Mouse (Mus musculus): Measurements from ENCODE around the gene Itpk1. TPM values are rescaled to one million over a fixed set of nuclear protein-coding genes. Genes with fewer than 3 reads are reported as not detected.

The Itpk1 gene
- polyA plus RNA-seq, 1 experiment from 2014 or later = 26.1 TPM

DNA sequence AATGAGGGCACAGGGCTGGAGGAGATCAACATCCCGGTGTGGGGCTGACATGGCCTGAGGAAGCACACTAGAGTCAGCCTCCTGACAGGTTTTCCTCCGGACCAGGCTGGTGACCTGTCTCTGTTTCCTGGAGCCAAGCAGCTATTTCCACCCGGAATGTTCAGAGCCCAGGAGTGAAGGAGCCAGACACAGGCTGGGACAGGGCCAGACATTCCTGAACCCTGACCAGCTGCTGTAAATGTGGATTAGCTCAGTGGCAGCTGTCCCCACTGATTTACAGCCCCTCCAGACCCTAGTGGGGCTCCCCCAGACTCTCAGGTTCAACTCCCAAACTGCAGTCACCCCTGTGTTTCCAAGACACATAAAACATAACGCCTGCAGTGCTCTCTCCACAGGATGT lies 107.3 kb downstream of the Itpk1 start:
- DNase-seq (ENCODE audit: low spot score) (no peak), ATAC-seq (ENCODE audit: insufficient read depth, low FRiP score, low TSS enrichment) (no peak)
- Histone ChIP-seq H3K27me3 (ENCODE audit: control insufficient read depth, insufficient read depth, low read length) (no peaks in the 10 kb centered on the region), H3K4me1 (ENCODE audit: control insufficient read depth, insufficient read depth, low read length) (peaks cover 11% of the 10 kb centered on the region), H3K27ac (ENCODE audit: low read depth, low read length) (no peak overlapping the region), H3K4me3 (ENCODE audit: low read depth, low read length) (no peak overlapping the region), H3K9ac (ENCODE audit: low read length) (no peak overlapping the region), H3K9me3 (ENCODE audit: control insufficient read depth, low read length) (no peaks in the 10 kb centered on the region), H3K36me3 (ENCODE audit: control insufficient read depth, insufficient read depth, low read length) (no peaks in the 10 kb centered on the region), H3K4me2 (ENCODE audit: low read depth) (no peak overlapping the region)
- WGBS = 53% methylated on average over 4 of the region's 4 CpGs

DNA sequence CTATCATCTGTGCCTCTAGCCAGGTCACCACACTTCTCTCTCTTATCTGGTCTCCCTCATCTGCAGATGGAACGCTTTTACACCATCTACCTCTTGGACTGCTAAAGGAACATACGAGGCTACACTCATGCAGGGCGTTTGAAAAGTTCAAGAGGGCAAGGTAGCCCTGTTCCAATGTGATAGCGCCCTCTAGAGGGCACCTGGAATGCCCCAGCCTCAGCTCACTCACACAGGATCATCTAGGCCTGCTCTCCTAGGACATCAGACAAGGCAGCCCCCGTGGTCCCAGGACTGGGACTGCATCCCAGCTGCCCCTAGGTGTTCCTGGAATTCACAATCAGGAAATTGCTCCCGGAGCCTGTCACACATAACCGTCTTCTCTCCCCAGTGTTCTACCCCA lies 108.3 kb downstream of the Itpk1 start:
- no peaks in the 10 kb centered on the region for H3K27me3 ChIP-seq (ENCODE audit: control insufficient read depth, insufficient read depth, low read length)
- peaks cover 4% of the 10 kb centered on the region for H3K4me1 ChIP-seq (ENCODE audit: control insufficient read depth, insufficient read depth, low read length)
- 76% methylated on average over 7 of the region's 7 CpGs for WGBS
- no peaks in the 10 kb centered on the region for H3K9me3 ChIP-seq (ENCODE audit: control insufficient read depth, low read length)
- no peak overlapping the region for H3K4me3 ChIP-seq (ENCODE audit: low read depth, low read length)
- H3K36me3 ChIP-seq (ENCODE audit: control insufficient read depth, insufficient read depth, low read length) = no peaks in the 10 kb centered on the region
- DNase-seq (ENCODE audit: low spot score) = no peak
- H3K4me2 ChIP-seq (ENCODE audit: low read depth) = no peak overlapping the region
- H3K9ac ChIP-seq (ENCODE audit: low read length) = no peak overlapping the region
- no peak for ATAC-seq (ENCODE audit: insufficient read depth, low FRiP score, low TSS enrichment)
- no peak overlapping the region for H3K27ac ChIP-seq (ENCODE audit: low read depth, low read length)

DNA sequence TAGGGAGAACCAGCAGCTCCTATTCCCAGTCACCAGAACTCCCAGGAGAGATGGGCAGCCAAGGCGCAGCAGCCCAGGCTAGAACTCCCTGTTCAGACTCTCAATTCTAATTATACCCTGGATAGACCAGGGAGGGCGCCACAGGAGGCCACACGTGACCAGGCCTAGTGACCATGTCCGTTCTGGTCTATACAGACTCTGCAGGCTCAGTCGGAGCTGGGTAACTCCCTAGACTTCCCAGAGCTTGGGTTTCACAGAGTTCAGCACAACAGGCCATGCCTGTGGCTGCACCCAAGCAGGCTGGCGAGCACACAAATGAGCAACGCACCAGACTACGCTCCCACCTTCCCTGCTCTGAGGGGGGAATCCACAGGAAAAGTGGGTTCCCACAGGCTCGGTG lies 110.1 kb downstream of the Itpk1 start:
- ATAC-seq (ENCODE audit: insufficient read depth, low FRiP score, low TSS enrichment) = no peak
- Histone ChIP-seq H3K4me3 (ENCODE audit: low read depth, low read length) (no peak overlapping the region), H3K27ac (ENCODE audit: low read depth, low read length) (no peak overlapping the region), H3K9me3 (ENCODE audit: control insufficient read depth, low read length) (no peaks in the 10 kb centered on the region), H3K36me3 (ENCODE audit: control insufficient read depth, insufficient read depth, low read length) (no peaks in the 10 kb centered on the region), H3K9ac (ENCODE audit: low read length) (no peak overlapping the region), H3K4me1 (ENCODE audit: control insufficient read depth, insufficient read depth, low read length) (no peaks in the 10 kb centered on the region; the same call in 1 of the 2 replicates), H3K4me2 (ENCODE audit: low read depth) (no peak overlapping the region), H3K27me3 (ENCODE audit: control insufficient read depth, insufficient read depth, low read length) (no peaks in the 10 kb centered on the region)
- WGBS = 75% methylated on average over 9 of the region's 9 CpGs
- DNase-seq (ENCODE audit: low spot score) = no peak

DNA sequence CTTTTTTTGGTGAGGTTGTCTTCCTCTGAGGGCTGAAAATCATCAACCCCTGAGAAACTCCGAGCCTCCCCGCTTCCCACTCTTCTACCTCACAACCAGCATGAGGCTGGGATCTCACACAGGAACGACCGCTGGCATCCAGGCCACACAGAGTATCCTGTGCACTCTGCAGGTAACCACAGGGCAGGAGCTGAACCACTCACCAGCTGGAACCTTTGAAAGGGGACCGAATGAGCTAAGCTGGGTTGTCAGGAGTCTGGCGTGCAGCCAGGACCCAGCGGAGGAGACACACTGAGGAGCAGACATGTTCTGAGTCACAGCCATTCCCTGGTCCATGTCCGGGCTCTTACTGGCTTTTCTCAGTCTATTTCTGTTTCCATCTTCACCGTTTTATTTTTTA lies 111.0 kb downstream of the Itpk1 start:
- 81% methylated on average over 9 of the region's 9 CpGs for WGBS
- H3K9ac ChIP-seq (ENCODE audit: low read length) = no peak overlapping the region
- no peak overlapping the region for H3K4me2 ChIP-seq (ENCODE audit: low read depth)
- H3K4me3 ChIP-seq (ENCODE audit: low read depth, low read length) = no peak overlapping the region
- no peaks in the 10 kb centered on the region for H3K9me3 ChIP-seq (ENCODE audit: control insufficient read depth, low read length)
- DNase-seq (ENCODE audit: low spot score) (no peak), ATAC-seq (ENCODE audit: insufficient read depth, low FRiP score, low TSS enrichment) (no peak)
- no peaks in the 10 kb centered on the region for H3K27me3 ChIP-seq (ENCODE audit: control insufficient read depth, insufficient read depth, low read length)
- H3K36me3 ChIP-seq (ENCODE audit: control insufficient read depth, insufficient read depth, low read length) = no peaks in the 10 kb centered on the region
- H3K27ac ChIP-seq (ENCODE audit: low read depth, low read length) = no peak overlapping the region
- H3K4me1 ChIP-seq (ENCODE audit: control insufficient read depth, insufficient read depth, low read length) = no peaks in the 10 kb centered on the region; the same call in 1 of the 2 replicates

DNA sequence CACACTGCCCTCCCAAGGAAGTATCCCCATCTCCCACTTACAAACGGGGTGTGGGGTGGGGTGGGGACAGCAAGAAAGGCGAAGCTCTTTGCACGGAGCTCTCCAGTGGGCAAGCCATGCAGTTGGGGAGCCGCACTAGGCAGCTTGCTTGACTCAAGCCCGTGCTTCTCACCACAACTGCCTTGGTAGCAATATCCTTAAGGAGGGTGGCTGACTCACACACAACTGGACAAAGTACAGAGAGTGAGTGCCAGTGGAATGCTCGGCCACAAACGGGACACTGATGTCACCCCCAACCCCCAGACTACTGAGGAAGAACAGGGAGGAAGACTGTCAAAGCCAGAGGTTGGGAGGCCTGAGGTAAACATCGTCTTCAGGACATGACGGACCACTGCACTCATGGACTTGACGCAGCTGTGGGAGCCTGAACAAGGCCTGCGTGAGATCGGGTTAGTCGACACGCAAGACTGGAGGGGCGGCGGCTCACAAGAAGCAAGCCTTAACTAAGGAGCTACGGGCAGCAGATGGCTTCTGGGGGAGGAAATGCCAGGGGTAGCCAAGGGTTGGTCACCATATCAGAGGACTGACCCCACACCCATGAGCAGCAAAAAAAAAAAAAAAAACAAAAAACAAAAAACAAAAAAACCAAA lies 113.9 kb downstream of the Itpk1 start:
- Histone ChIP-seq H3K4me1 (ENCODE audit: control insufficient read depth, insufficient read depth, low read length) (no peaks in the 10 kb centered on the region), H3K36me3 (ENCODE audit: control insufficient read depth, insufficient read depth, low read length) (no peaks in the 10 kb centered on the region), H3K4me2 (ENCODE audit: low read depth) (no peak overlapping the region), H3K4me3 (ENCODE audit: low read depth, low read length) (no peak overlapping the region), H3K9me3 (ENCODE audit: control insufficient read depth, low read length) (no peaks in the 10 kb centered on the region), H3K27me3 (ENCODE audit: control insufficient read depth, insufficient read depth, low read length) (no peaks in the 10 kb centered on the region), H3K27ac (ENCODE audit: low read depth, low read length) (no peak overlapping the region), H3K9ac (ENCODE audit: low read length) (no peak overlapping the region)
- DNase-seq (ENCODE audit: low spot score) = no peak
- WGBS = 90% methylated on average over 17 of the region's 17 CpGs
- no peak for ATAC-seq (ENCODE audit: insufficient read depth, low FRiP score, low TSS enrichment)

DNA sequence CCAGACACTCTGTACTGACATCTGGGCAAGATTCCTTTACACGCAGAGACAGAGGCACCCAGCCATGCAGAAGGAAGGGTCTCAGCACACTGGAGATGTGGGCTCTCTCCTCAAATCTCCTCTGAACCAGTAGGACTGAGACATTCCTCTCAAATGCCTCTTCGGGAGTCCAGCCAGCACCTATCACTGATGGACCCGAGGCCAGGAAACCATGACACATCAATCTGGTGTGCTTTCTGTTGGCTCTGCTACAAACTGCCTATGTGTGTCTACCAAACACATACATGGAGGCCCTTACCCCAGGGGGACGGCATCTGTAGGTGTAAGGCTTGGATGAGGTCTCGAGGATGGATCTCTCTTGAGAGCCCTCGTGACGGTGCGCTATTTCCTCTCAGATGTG lies 117.6 kb downstream of the Itpk1 start:
- DNase-seq (ENCODE audit: low spot score) = no peak
- Histone ChIP-seq H3K9me3 (ENCODE audit: control insufficient read depth, low read length) (no peaks in the 10 kb centered on the region), H3K36me3 (ENCODE audit: control insufficient read depth, insufficient read depth, low read length) (no peaks in the 10 kb centered on the region), H3K9ac (ENCODE audit: low read length) (no peak overlapping the region), H3K4me1 (ENCODE audit: control insufficient read depth, insufficient read depth, low read length) (no peaks in the 10 kb centered on the region), H3K4me2 (ENCODE audit: low read depth) (no peak overlapping the region), H3K27ac (ENCODE audit: low read depth, low read length) (no peak overlapping the region), H3K27me3 (ENCODE audit: control insufficient read depth, insufficient read depth, low read length) (no peaks in the 10 kb centered on the region), H3K4me3 (ENCODE audit: low read depth, low read length) (no peak overlapping the region)
- 90% methylated on average over 8 of the region's 8 CpGs for WGBS
- no peak for ATAC-seq (ENCODE audit: insufficient read depth, low FRiP score, low TSS enrichment)

DNA sequence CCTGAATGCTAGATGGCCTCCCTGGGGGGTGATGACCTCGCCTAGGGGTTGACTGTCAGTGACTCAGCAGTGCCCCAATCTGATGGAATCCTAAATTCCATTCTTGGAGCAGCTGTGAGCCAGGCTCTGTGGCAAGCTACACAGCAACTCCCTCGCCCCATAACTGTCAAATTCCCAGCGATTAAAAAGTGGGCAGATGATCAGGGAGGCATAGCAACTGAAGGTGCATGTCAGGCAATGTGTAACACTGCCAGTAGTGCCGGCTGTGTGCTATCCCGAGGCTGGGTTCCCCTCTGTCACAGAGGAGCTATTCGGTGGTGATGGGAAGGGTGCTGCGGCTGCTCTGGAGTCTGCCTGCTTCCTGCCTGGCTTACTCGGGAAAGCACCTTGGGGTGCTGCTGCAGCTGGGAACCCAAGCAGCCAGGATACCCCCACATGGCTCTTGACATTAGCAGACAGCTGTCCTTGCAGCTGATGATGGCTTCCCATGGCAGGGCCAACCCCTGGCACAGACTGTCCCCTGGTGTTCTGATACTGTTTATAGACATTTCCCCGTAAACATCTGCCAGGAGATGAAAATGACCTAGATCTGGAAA lies 118.3 kb downstream of the Itpk1 start:
- no peak overlapping the region for H3K27ac ChIP-seq (ENCODE audit: low read depth, low read length)
- no peak for DNase-seq (ENCODE audit: low spot score)
- H3K4me2 ChIP-seq (ENCODE audit: low read depth) = no peak overlapping the region
- H3K9me3 ChIP-seq (ENCODE audit: control insufficient read depth, low read length) = no peaks in the 10 kb centered on the region
- no peak overlapping the region for H3K4me3 ChIP-seq (ENCODE audit: low read depth, low read length)
- no peak for ATAC-seq (ENCODE audit: insufficient read depth, low FRiP score, low TSS enrichment)
- H3K4me1 ChIP-seq (ENCODE audit: control insufficient read depth, insufficient read depth, low read length) = no peaks in the 10 kb centered on the region
- H3K27me3 ChIP-seq (ENCODE audit: control insufficient read depth, insufficient read depth, low read length) = no peaks in the 10 kb centered on the region
- 85% methylated on average over 9 of the region's 9 CpGs for WGBS
- no peaks in the 10 kb centered on the region for H3K36me3 ChIP-seq (ENCODE audit: control insufficient read depth, insufficient read depth, low read length)
- no peak overlapping the region for H3K9ac ChIP-seq (ENCODE audit: low read length)

DNA sequence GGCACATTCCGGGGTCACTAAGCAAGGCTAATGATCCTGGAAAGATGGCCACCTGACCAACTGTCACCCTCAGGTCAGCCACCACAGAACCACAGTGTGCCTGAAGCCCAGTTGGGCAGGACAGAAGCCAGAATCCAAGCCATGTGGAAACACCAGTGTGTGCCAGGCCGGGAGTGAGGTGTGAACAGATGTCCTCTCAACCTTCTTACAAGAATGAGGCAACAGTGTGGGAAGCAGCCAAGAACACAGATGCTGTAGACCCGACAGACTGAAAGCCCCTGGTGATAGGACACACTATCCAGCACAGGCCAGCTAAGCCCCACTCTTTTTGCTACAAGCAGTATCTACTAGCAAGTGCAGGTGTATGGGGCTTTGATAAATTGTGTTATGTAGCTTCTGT lies 119.3 kb downstream of the Itpk1 start:
- Histone ChIP-seq H3K4me2 (ENCODE audit: low read depth) (no peak overlapping the region), H3K9ac (ENCODE audit: low read length) (no peak overlapping the region), H3K27me3 (ENCODE audit: control insufficient read depth, insufficient read depth, low read length) (no peaks in the 10 kb centered on the region), H3K9me3 (ENCODE audit: control insufficient read depth, low read length) (no peaks in the 10 kb centered on the region), H3K27ac (ENCODE audit: low read depth, low read length) (no peak overlapping the region), H3K36me3 (ENCODE audit: control insufficient read depth, insufficient read depth, low read length) (no peaks in the 10 kb centered on the region), H3K4me3 (ENCODE audit: low read depth, low read length) (no peak overlapping the region), H3K4me1 (ENCODE audit: control insufficient read depth, insufficient read depth, low read length) (no peaks in the 10 kb centered on the region)
- WGBS = 83% methylated on average over 3 of the region's 3 CpGs
- DNase-seq (ENCODE audit: low spot score) = no peak
- ATAC-seq (ENCODE audit: insufficient read depth, low FRiP score, low TSS enrichment) = no peak

DNA sequence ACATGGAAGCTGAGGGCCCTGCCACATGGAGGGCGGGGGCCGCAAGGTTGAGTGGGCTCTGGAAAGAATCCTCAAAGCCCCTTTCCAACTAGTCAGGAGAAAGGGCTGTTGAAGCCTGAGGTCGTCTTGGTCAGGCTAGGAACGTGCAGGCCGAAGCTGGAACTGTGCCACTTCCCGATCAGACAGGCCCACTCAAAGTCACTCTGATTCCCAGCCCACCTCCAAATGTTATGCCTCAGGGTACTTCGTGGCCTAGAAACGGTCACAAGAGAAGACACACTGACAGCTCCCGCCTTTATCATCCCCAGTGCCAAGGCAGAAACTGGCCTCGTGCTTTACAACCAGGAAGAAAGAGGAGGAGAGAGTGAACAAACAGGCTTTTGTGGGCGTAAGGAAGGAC lies 122.3 kb downstream of the Itpk1 start:
- Histone ChIP-seq H3K9ac (ENCODE audit: low read length) (no peak overlapping the region), H3K4me3 (ENCODE audit: low read depth, low read length) (no peak overlapping the region), H3K27ac (ENCODE audit: low read depth, low read length) (no peak overlapping the region), H3K36me3 (ENCODE audit: control insufficient read depth, insufficient read depth, low read length) (no peaks in the 10 kb centered on the region), H3K27me3 (ENCODE audit: control insufficient read depth, insufficient read depth, low read length) (no peaks in the 10 kb centered on the region), H3K9me3 (ENCODE audit: control insufficient read depth, low read length) (no peaks in the 10 kb centered on the region), H3K4me2 (ENCODE audit: low read depth) (no peak overlapping the region), H3K4me1 (ENCODE audit: control insufficient read depth, insufficient read depth, low read length) (no peaks in the 10 kb centered on the region)
- DNase-seq (ENCODE audit: low spot score) (no peak), ATAC-seq (ENCODE audit: insufficient read depth, low FRiP score, low TSS enrichment) (no peak)
- WGBS = 79% methylated on average over 11 of the region's 11 CpGs
